Mouse (Mus musculus): ENCODE results near the gene Foxb1. TPM values are rescaled to one million over a fixed set of nuclear protein-coding genes. Genes with fewer than 3 reads are reported as not detected.

Gene Foxb1
- total RNA-seq, 2 experiments from 2014 or later = not detected

Other genes starting within 250 kb of the Foxb1 start
- gene Bnip2, start 228.5 kb upstream of the Foxb1 start, total RNA-seq (2021) = 10 to 100 TPM; 43.2 to 44.6 TPM